Mouse (Mus musculus) gastrocnemius, adult 18-20 months (tissue): ENCODE measurements at regions not wholly inside any gene's neighbourhood (a gene's known extent, or its start where the extent isn't known, plus 50 kb on each side); places are given as distances from the start of the nearest gene placed in this dataset.

ENCODE experiments used
- DNase-seq: peaks from one replicate; pipeline ENCODE4 v3.0.0; 2021; ENCODE audit warnings: low spot score

- DNase-seq = no peak
Observed at GRCm38 (mm10) chr4:81734391-81734790, 291.8 kb upstream of the Mpdz start.

DNA sequence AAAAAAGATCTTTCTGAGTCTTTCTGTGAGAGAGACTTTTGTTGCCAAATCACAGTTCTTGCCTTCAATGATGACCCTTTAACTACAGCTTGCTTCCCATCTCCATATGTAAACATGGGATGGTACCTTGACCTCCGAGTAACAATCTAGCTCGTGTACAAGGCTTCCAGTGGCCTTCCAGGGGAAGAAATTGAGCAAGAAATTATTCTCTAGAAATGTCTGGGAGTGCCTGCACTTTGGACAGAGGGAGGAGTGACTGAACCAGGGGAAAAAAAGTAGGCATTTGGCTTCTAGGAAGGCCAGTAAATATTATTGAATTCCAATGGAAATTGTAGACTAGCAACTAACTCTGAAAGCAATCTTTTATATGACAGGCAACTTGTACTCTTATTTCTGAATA, 287.8 kb upstream of the Mpdz start:
- no peak for DNase-seq

DNA sequence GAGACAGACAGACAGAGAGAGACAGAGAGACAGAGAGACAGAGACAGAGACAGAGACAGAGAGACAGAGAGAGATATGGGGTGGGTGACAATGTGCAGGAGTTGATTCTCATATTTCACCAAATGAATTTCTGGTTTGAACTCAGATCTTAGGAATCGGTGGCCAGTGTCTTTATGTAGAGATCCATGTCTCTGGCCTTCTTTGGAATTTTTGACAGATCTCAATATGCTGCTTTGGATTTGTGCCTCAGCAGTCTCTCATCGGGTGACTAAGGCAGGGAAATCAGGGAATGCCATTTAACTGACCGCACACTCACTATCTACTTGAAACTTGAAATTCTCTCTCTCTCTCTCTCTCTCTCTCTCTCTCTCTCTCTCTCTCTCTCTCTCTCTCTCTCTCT, 286.3 kb upstream of the Mpdz start:
- no peak for DNase-seq

- no peak for DNase-seq
Observed at GRCm38 (mm10) chr4:81727735-81728581, 285.3 kb upstream of the Mpdz start.

GRCm38 (mm10) chr4:81726761-81727723, 284.4 kb upstream of the Mpdz start:
- DNase-seq = no peak

- DNase-seq = no peak
Observed at GRCm38 (mm10) chr4:81724751-81725150, 282.1 kb upstream of the Mpdz start.

DNA sequence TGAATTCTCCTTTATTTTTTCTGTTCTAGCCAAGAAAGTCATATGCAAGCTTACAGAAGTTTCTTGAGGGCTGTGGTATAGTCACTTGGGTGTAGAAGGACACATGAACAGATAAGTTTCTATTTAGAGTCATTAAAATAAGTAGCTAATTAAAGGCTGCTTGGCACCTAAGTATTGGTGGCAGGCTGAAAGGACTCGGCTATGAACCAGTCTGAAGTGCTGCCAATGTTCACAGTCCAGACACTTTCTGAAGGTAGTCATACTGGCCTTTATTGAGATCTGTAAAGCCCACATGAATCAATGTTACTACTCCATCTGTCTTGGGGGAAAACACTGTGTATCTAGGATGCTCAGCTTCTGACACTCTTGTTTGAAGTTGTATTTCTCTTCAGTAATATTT, 269.8 kb upstream of the Mpdz start:
- DNase-seq = peak; percentile 15

DNA sequence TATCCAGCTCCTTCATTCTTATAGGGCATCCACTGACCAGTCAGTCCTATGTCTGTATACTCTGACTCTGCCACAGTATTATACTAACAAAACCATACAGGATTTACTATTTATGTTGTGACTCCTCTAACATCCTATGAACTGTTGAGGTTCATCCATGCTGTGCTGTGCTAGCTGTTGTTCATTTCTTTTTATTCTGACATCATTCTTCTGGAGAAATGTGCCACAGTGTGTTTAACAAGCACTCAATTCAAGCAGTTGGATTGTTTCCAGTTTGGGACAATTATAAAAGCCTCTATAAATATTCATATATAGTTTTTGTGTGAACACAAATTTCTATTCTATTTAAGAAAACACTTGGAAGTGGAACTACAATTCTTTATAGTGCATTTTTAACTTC, 252.6 kb upstream of the Mpdz start:
- no peak for DNase-seq

- DNase-seq = no peak
Observed at GRCm38 (mm10) chr4:81677205-81677604, 234.6 kb upstream of the Mpdz start.

DNA sequence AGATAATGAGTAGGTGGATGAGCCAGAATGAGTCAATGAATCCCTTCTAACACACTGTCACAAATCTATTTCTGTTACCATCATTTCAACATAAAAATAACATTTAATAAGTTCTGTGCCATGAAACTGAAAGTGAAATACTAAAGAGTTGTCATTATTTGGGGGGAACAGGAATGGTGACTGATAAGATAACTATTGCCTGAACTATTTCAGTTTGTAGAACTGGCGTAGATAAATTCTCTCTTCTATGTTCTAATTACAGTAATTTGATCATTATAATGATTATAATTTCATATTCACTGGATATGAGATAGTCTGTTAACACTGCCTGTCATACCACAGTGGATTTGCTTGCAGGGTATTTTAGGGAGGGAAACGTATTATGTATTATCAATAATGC, 232.3 kb upstream of the Mpdz start:
- DNase-seq = no peak

GRCm38 (mm10) chr4:81673398-81674265, 231.0 kb upstream of the Mpdz start:
- no peak for DNase-seq

GRCm38 (mm10) chr4:81671986-81672385, 229.4 kb upstream of the Mpdz start:
- DNase-seq = no peak

DNA sequence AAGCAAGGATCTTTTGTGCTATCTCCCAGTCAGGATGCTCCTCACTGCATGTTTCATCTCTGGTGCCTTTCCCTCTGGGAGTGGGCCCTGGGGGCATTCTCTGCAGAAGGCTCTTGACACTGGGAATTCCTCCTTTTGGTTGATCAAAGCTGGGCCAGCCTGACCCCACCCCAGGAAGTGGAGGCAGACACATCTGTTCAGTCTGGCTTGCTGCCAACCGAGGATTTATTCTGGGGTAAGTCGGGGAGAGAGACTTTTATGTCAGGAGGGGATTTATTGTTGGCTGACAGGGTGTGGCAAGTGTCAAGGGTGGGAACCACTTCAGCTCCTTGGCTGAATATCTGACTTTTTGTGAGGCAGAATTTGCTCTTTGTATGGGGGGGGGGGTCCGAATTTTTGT, 226.6 kb upstream of the Mpdz start:
- DNase-seq = peak; percentile 12

DNA sequence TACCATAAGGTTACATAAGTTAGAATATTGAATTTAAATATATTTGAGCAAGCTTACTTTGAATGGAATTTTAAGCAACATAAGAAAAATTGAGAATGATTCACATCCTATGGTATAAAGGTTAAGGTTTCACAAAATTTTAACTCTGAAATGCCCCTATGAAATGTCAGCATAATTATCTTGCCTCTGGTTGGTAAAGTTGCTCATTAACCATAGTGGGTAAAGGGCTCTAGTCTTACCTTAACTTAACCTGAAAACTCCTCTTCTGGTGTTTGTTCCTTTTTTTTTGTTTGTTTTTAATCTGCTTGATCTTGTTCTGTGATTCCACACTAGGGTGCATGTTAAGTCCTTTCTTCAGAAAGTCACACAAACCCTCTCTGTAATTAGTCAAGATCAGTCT, 218.5 kb upstream of the Mpdz start:
- DNase-seq = no peak

GRCm38 (mm10) chr4:81628496-81628828, 185.8 kb upstream of the Mpdz start:
- no peak for DNase-seq

GRCm38 (mm10) chr4:81627714-81628495, 185.3 kb upstream of the Mpdz start:
- no peak for DNase-seq

GRCm38 (mm10) chr4:81625348-81625934, 182.8 kb upstream of the Mpdz start:
- DNase-seq = peak; percentile 19

DNA sequence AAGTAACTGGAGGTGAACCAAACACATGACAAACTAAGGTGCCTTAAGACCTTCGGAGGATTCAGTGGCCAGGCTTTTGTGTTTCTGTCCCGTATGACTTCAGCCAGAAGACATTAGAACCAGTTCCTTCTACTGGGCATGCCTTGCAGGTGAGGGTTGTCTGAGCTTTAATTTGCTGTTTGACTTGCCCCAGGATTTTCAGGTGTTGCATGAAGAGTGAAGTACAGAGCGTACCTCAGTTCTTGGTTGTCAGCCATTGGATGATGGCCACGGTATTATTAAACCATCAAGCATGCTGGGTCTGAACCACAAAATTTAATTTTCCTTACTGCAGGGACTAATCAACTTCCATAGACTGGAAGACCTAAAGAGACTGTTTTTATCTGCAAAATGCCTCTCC, 181.5 kb upstream of the Mpdz start:
- DNase-seq = no peak

DNA sequence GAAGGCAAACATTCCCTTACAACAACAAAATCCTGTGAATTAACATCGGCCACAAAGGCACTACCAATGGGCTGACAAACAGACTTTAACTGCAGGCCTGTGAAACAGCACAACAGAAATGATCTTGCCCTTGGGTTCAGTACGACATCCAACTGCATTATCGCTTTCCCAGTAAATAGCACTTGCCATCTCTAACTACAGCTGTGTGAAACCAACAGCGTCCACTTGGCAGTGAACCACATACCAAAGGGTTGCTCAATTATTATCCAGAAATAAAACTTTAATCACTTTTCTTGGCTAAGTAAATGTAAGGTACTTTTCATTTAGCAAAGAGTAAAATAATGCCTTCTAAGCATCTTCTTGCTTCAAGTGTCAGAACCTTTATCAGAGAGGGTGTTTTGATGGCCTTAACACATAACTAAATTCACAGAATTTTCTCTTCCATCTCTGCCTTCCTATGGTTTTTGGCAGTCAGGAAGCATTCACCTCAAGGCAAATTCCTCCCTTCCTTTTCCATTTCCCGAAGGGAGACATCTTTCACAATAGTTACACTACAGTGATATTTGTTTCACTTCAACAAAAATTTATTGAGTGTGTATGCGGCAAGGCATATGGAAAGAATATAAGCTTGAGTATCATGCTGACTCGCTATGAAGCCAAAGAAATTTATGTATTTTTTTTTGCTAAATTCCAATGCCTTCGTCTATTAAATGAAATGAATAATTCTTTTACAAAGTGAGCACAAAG, 178.9 kb upstream of the Mpdz start:
- peak; percentile 67 for DNase-seq

- DNase-seq = no peak
Observed at GRCm38 (mm10) chr4:81617191-81617590, 174.6 kb upstream of the Mpdz start.
